Mouse (Mus musculus) E14TG2a.4 (cell line): ENCODE results near the gene Slc39a11.

Experiments used
- H3K27me3 ChIP-seq: 2 replicates; pipeline ENCODE4 v1.6.1; 2014; ENCODE audit warnings: low read length, control low read depth; ENCODE audit not compliant: insufficient read depth
- H3K36me3 ChIP-seq: 2 replicates; pipeline ENCODE4 v1.6.1; 2014; ENCODE audit warnings: low read length, control low read depth; ENCODE audit not compliant: insufficient read depth
- H3K4me1 ChIP-seq: replicated peaks from 2 replicates; pipeline ENCODE4 v1.6.1; 2014; ENCODE audit warnings: low read depth, low read length, control low read depth
- H3K4me3 ChIP-seq: replicated peaks from 2 replicates; pipeline ENCODE4 v1.5.1; 2014; ENCODE audit warnings: mild to moderate bottlenecking, low read length
- H3K9me3 ChIP-seq: 2 replicates; pipeline ENCODE4 v1.6.1; 2014; ENCODE audit warnings: low read length, control low read depth
- CTCF ChIP-seq: conservative IDR thresholded peaks from 2 replicates; pipeline ENCODE4 v1.5.1; 2014; ENCODE audit warnings: low read length
- NANOG ChIP-seq: IDR thresholded peaks from 2 replicates; pipeline ENCODE4 v1.6.1; 2014; ENCODE audit warnings: borderline replicate concordance, low read length, mixed read lengths
- POU5F1 ChIP-seq: IDR thresholded peaks from 2 replicates; pipeline ENCODE4 v1.6.1; 2014; ENCODE audit warnings: low read length, borderline replicate concordance

Gene Slc39a11

GRCm38 (mm10) chr11:113203008-113203407, 446.9 kb downstream of the Slc39a11 start:
- no peaks in the 10 kb centered on the region for H3K9me3 ChIP-seq
- no peaks in the 10 kb centered on the region for H3K36me3 ChIP-seq
- no peak for TF ChIP-seq POU5F1

GRCm38 (mm10) chr11:113201470-113201997, 448.3 kb downstream of the Slc39a11 start:
- Histone ChIP-seq H3K9me3 (no peaks in the 10 kb centered on the region), H3K4me1 (peaks cover 43% of the 10 kb centered on the region), H3K27me3 (peaks cover 33% of the 10 kb centered on the region), H3K4me3 (peak overlapping the region; percentile 87), H3K36me3 (no peaks in the 10 kb centered on the region)
- no peak for TF ChIP-seq NANOG
- no peak for TF ChIP-seq CTCF
- TF ChIP-seq POU5F1: no peak

More at GRCm38 (mm10) chr11:113203008-113203407, 446.9 kb downstream of the Slc39a11 start:
- H3K4me3 ChIP-seq: no peak overlapping the region
- H3K27me3 ChIP-seq: peaks cover 36% of the 10 kb centered on the region
- H3K4me1 ChIP-seq: peaks cover 32% of the 10 kb centered on the region

GRCm38 (mm10) chr11:113200901-113201300, 449.0 kb downstream of the Slc39a11 start:
- no peaks in the 10 kb centered on the region for H3K36me3 ChIP-seq
- peaks cover 42% of the 10 kb centered on the region for H3K4me1 ChIP-seq
- H3K27me3 ChIP-seq: peaks cover 33% of the 10 kb centered on the region
- no peak for TF ChIP-seq NANOG
- no peak for TF ChIP-seq CTCF
- TF ChIP-seq POU5F1: no peak
- peak overlapping the region; percentile 87 for H3K4me3 ChIP-seq
- no peaks in the 10 kb centered on the region for H3K9me3 ChIP-seq

GRCm38 (mm10) chr11:113198586-113198985, 451.3 kb downstream of the Slc39a11 start:
- Histone ChIP-seq H3K4me3 (no peak overlapping the region), H3K36me3 (no peaks in the 10 kb centered on the region), H3K4me1 (peaks cover 34% of the 10 kb centered on the region), H3K9me3 (no peaks in the 10 kb centered on the region; the same call in 1 of the 2 replicates), H3K27me3 (peaks cover 38% of the 10 kb centered on the region)
- TF ChIP-seq NANOG (no peak), POU5F1 (no peak), CTCF (no peak)

- H3K4me3 ChIP-seq: peak overlapping the region; percentile 7; the same call in 1 of the 2 replicates
- peaks cover 45% of the 10 kb centered on the region for H3K27me3 ChIP-seq
- H3K36me3 ChIP-seq: no peaks in the 10 kb centered on the region
- H3K9me3 ChIP-seq: no peaks in the 10 kb centered on the region; the same call in 1 of the 2 replicates
- TF ChIP-seq POU5F1: no peak
- no peak for TF ChIP-seq NANOG
- no peak for TF ChIP-seq CTCF
- peaks cover 31% of the 10 kb centered on the region for H3K4me1 ChIP-seq
Measured at GRCm38 (mm10) chr11:113197624-113198023, 452.3 kb downstream of the Slc39a11 start.

- TF ChIP-seq NANOG: no peak
- Histone ChIP-seq H3K4me3 (no peak overlapping the region), H3K4me1 (peaks cover 34% of the 10 kb centered on the region), H3K27me3 (peaks cover 49% of the 10 kb centered on the region), H3K36me3 (no peaks in the 10 kb centered on the region), H3K9me3 (peaks cover 3% of the 10 kb centered on the region; the same call in 1 of the 2 replicates)
Measured at GRCm38 (mm10) chr11:113196234-113197007, 453.5 kb downstream of the Slc39a11 start.
